Comparison of ENCODE assay signal across 9 mouse cellular contexts in genomic region chr14:46379285-46379684, GRCm38 (mm10). TPM values are rescaled to one million over a fixed set of nuclear protein-coding genes. Genes with fewer than 3 reads are reported as not detected.
A peak's percentile ranks its signal among the peaks of the same experiment; 100 is the strongest.
DNase-seq lines count a peak whose midpoint lies in the region; ATAC-seq lines count a peak whose summit lies in the region.
"Had no signal": no experiment of that assay in that cellular context is flagged by ENCODE, and none has a peak within 500 bp of the region (broad histone marks: within the 10 kb centered on the region; RNA-seq: fewer than 3 reads in every experiment).

Gene Gm15217, plus strand, starts transcription at chr14:46379414.

- intact Hi-C loops in heart, postnatal 14 days (cut with DNase I), result no loop called here

- DNase-seq in heart, postnatal 14 days, result no peak
- no peak for DNase-seq in embryonic facial prominence, embryonic 11.5 days (ENCODE audit: low spot score)
- DNase-seq in intestine, embryonic 14.5 days (ENCODE audit: low spot score), result no peak
- no peak for DNase-seq in midbrain, embryonic 11.5 days (ENCODE audit: low spot score, missing footprints)
- DNase-seq in thymus, adult 18-20 months, result no peak
- DNase-seq in thymus, postnatal 10 days (ENCODE audit: low spot score in 2 of 2), result no peak
- no peak for DNase-seq in thymus, postnatal 36 days
- DNase-seq: adrenal gland, adult 8-10 months had no signal

- no peak within 1 kb of the TSS for H3K27ac ChIP-seq in heart, embryonic 14.5 days (replicated peaks in 1 of 2; ENCODE audit: control insufficient read depth in 1 of 2, insufficient read depth in 1 of 2, low read depth in 2 of 2, low read length in 2 of 2)
- no peak within 1 kb of the TSS for H3K27ac ChIP-seq in embryonic facial prominence, embryonic 11.5 days (replicated peaks; ENCODE audit: low read depth, low read length)
- no peak within 1 kb of the TSS for H3K27ac ChIP-seq in intestine, embryonic 14.5 days (ENCODE audit: low read depth)
- no peak within 1 kb of the TSS for H3K27ac ChIP-seq in midbrain, embryonic 11.5 days (ENCODE audit: low read depth, low read length)

- 88% methylated on average over 12 of the region's 12 CpGs for WGBS in heart, embryonic 14.5 days
- 76% methylated on average over 12 of the region's 12 CpGs for WGBS in embryonic facial prominence, embryonic 11.5 days
- WGBS in intestine, embryonic 14.5 days, result 80% methylated on average over 12 of the region's 12 CpGs
- WGBS in midbrain, embryonic 11.5 days, result 84% methylated on average over 12 of the region's 12 CpGs

- H3K4me1 ChIP-seq in heart, embryonic 14.5 days (ENCODE audit: control insufficient read depth in 2 of 2, insufficient read depth in 2 of 2, low read length in 2 of 2), result peaks cover 4 to 12% of the 10 kb centered on the region in 2 experiments; a peak in 2 of 4 replicates
- H3K4me1 ChIP-seq in embryonic facial prominence, embryonic 11.5 days (ENCODE audit: control insufficient read depth, insufficient read depth, low read length), result no peaks in the 10 kb centered on the region; the same call in none of the 2 replicates
- peaks cover 13% of the 10 kb centered on the region for H3K4me1 ChIP-seq in intestine, embryonic 14.5 days (replicated peaks; ENCODE audit: control insufficient read depth, insufficient read depth, low read length)
- peaks cover 5% of the 10 kb centered on the region; the same call in 1 of the 2 replicates for H3K4me1 ChIP-seq in midbrain, embryonic 11.5 days (ENCODE audit: control insufficient read depth, insufficient read depth, low read length)

- no peaks in the 10 kb centered on the region for H3K9me3 ChIP-seq in heart, embryonic 14.5 days (ENCODE audit: control insufficient read depth, low read length)
- no peaks in the 10 kb centered on the region for H3K9me3 ChIP-seq in embryonic facial prominence, embryonic 11.5 days (replicated peaks; ENCODE audit: control insufficient read depth, low read length)
- no peaks in the 10 kb centered on the region for H3K9me3 ChIP-seq in intestine, embryonic 14.5 days (ENCODE audit: control insufficient read depth, low read length)
- H3K9me3 ChIP-seq in midbrain, embryonic 11.5 days (ENCODE audit: control insufficient read depth, low read length), result no peaks in the 10 kb centered on the region

- H3K9ac ChIP-seq in heart, embryonic 14.5 days (ENCODE audit: low read length), result peak within 1 kb of the TSS; percentile 59
- H3K9ac ChIP-seq in embryonic facial prominence, embryonic 11.5 days (replicated peaks; ENCODE audit: low read length), result peak within 1 kb of the TSS; percentile 49
- H3K9ac ChIP-seq in intestine, embryonic 14.5 days (ENCODE audit: low read length), result no peak within 1 kb of the TSS
- H3K9ac ChIP-seq in midbrain, embryonic 11.5 days (ENCODE audit: low read length), result peak within 1 kb of the TSS; percentile 39; the same call in 1 of the 2 replicates

- H3K36me3 ChIP-seq in heart, embryonic 14.5 days (ENCODE audit: control insufficient read depth, insufficient read depth, low read length), result peaks cover 14% of the 10 kb centered on the region
- H3K36me3 ChIP-seq in embryonic facial prominence, embryonic 11.5 days (replicated peaks; ENCODE audit: control insufficient read depth, insufficient read depth, low read depth, low read length), result no peaks in the 10 kb centered on the region
- peaks cover 23% of the 10 kb centered on the region for H3K36me3 ChIP-seq in intestine, embryonic 14.5 days (ENCODE audit: control insufficient read depth, insufficient read depth, low read length)
- no peaks in the 10 kb centered on the region for H3K36me3 ChIP-seq in midbrain, embryonic 11.5 days (ENCODE audit: control insufficient read depth, insufficient read depth, low read length)

- H3K4me2 ChIP-seq in heart, embryonic 14.5 days (ENCODE audit: low read length), result peak within 1 kb of the TSS; percentile 82
- peak within 1 kb of the TSS; percentile 52 for H3K4me2 ChIP-seq in embryonic facial prominence, embryonic 11.5 days (ENCODE audit: low read depth, low read length)
- peak within 1 kb of the TSS; percentile 49 for H3K4me2 ChIP-seq in intestine, embryonic 14.5 days (ENCODE audit: low read length)
- peak within 1 kb of the TSS; percentile 54 for H3K4me2 ChIP-seq in midbrain, embryonic 11.5 days

- no peak for ATAC-seq in heart, embryonic 14.5 days (ENCODE audit: insufficient number of reproducible peaks, insufficient read depth, low FRiP score, low read depth)
- no peak for ATAC-seq in embryonic facial prominence, embryonic 11.5 days (replicated peaks; ENCODE audit: insufficient number of reproducible peaks, low FRiP score, low TSS enrichment, low read depth)
- no peak for ATAC-seq in intestine, embryonic 14.5 days (replicated peaks; ENCODE audit: low FRiP score, low TSS enrichment, low read depth)
- no peak for ATAC-seq in midbrain, embryonic 11.5 days (ENCODE audit: low FRiP score)

- no peaks in the 10 kb centered on the region for H3K27me3 ChIP-seq in heart, embryonic 14.5 days (ENCODE audit: control insufficient read depth, insufficient read depth, low read length)
- no peaks in the 10 kb centered on the region; the same call in 1 of the 2 replicates for H3K27me3 ChIP-seq in embryonic facial prominence, embryonic 11.5 days (ENCODE audit: control insufficient read depth, insufficient read depth, low read length)
- 0 out of 2 replicates have a peak, but pooled peaks cover 11% of the 10 kb centered on the region for H3K27me3 ChIP-seq in intestine, embryonic 14.5 days (replicated peaks; ENCODE audit: control insufficient read depth, insufficient read depth, low read length)
- H3K27me3 ChIP-seq in midbrain, embryonic 11.5 days (ENCODE audit: control insufficient read depth, insufficient read depth, low read length), result peaks cover 36% of the 10 kb centered on the region

- H3K4me3 ChIP-seq in heart, embryonic 14.5 days (ENCODE audit: control insufficient read depth in 1 of 2, insufficient read depth in 1 of 2, low read depth in 1 of 2, low read length in 2 of 2), result peak within 1 kb of the TSS; percentile 30 to 38
- H3K4me3 ChIP-seq in embryonic facial prominence, embryonic 11.5 days (ENCODE audit: low read depth, low read length), result peak within 1 kb of the TSS; percentile 9
- H3K4me3 ChIP-seq in intestine, embryonic 14.5 days (ENCODE audit: low read depth, low read length), result 0 out of 2 replicates have a peak within 1 kb of the TSS, but pooled peaks have one; percentile 15
- peak within 1 kb of the TSS; percentile 27 for H3K4me3 ChIP-seq in midbrain, embryonic 11.5 days (ENCODE audit: low read depth, low read length)

RNA-seq across cellular contexts. Expression of gene Gm15217, which starts in this region (rescaled TPM):
- not detected in 2 replicates for polyA plus RNA-seq in heart, embryonic 14.5 days (2014; fragmentation: Nextera tagmentation; extraction: Ambion mirVana)
- not detected for total RNA-seq in heart, postnatal 14 days (2021)
- polyA plus RNA-seq in embryonic facial prominence, embryonic 11.5 days (2014; fragmentation: Nextera tagmentation; extraction: Ambion mirVana), result not detected in 2 replicates
- polyA plus RNA-seq in intestine, embryonic 14.5 days (2014; fragmentation: Nextera tagmentation; extraction: Ambion mirVana), result 0.69 and 1.2 TPM in 2 replicates
- polyA plus RNA-seq in midbrain, embryonic 11.5 days (2014; fragmentation: Nextera tagmentation; extraction: Ambion mirVana), result not detected in 2 replicates
- total RNA-seq: adrenal gland, adult 8-10 months had no signal
